Mouse (Mus musculus) lung, postnatal 0 days (tissue): ENCODE data around the gene Capn12. TPM values are rescaled to one million over a fixed set of nuclear protein-coding genes. Genes with fewer than 3 reads are reported as not detected.
A peak's percentile ranks its signal among the peaks of the same experiment; 100 is the strongest.

ENCODE experiments used
- ATAC-seq: fragments of 200-750 bp; cut with Nextera tagmentation; 2 replicates; pipeline ENCODE4 v1.8.0; 2017; ENCODE audit warnings: moderate library complexity
- DNase-seq: peaks from one replicate; pipeline ENCODE4 v3.0.0-alpha.2; 2016; ENCODE audit warnings: low spot score
- H3K27ac ChIP-seq: fragments of 300-500 bp; sonication (generic); 2 replicates; pipeline ENCODE4 v1.5.1; 2014; ENCODE audit warnings: antibody characterized with exemption, mild to moderate bottlenecking, low read length, mixed read lengths
- H3K27me3 ChIP-seq: fragments of 300-500 bp; sonication (generic); replicated peaks from 2 replicates; pipeline ENCODE4 v1.6.1; 2014; ENCODE audit warnings: low read length, mixed read lengths; ENCODE audit not compliant: insufficient read depth
- H3K36me3 ChIP-seq: fragments of 300-500 bp; sonication (generic); 2 replicates; pipeline ENCODE4 v1.6.1; 2014; ENCODE audit warnings: low read length, mixed read lengths; ENCODE audit not compliant: insufficient read depth
- H3K4me1 ChIP-seq: fragments of 300-500 bp; sonication (generic); 2 replicates; pipeline ENCODE4 v1.6.1; 2014; ENCODE audit warnings: antibody characterized with exemption, low read depth, low read length, mixed read lengths; ENCODE audit not compliant: insufficient read depth
- H3K4me2 ChIP-seq: fragments of 300-500 bp; sonication (generic); replicated peaks from 2 replicates; pipeline ENCODE4 v1.6.1; 2014; ENCODE audit warnings: low read depth, mild to moderate bottlenecking, low read length, moderate library complexity, mixed read lengths
- H3K4me3 ChIP-seq: fragments of 300-500 bp; sonication (generic); 2 replicates; pipeline ENCODE4 v1.5.1; 2014; ENCODE audit warnings: low read depth, low read length
- H3K9ac ChIP-seq: fragments of 300-500 bp; sonication (generic); replicated peaks from 2 replicates; pipeline ENCODE4 v1.6.1; 2014; ENCODE audit warnings: low read depth, mild to moderate bottlenecking
- H3K9me3 ChIP-seq: fragments of 300-500 bp; sonication (generic); 2 replicates; pipeline ENCODE4 v1.6.1; 2016; ENCODE audit warnings: low read length, mixed read lengths
- CTCF ChIP-seq: IDR thresholded peaks from 2 replicates; pipeline ENCODE4 v1.5.1; 2016; ENCODE audit warnings: antibody characterized with exemption, mild to moderate bottlenecking
- EP300 ChIP-seq: IDR thresholded peaks from 2 replicates; pipeline ENCODE4 v1.6.1; 2016; ENCODE audit warnings: antibody characterized with exemption, mild to moderate bottlenecking, control low read depth
- WGBS: fragments of 180-500 bp; shearing (Covaris S2); extraction: QIAGEN DNeasy Blood & Tissue Kit; methylation state at CpG from one replicate; pipeline ENCODE4 v1.1.7; 2014; 5-methylcytosine and 5-hydroxymethylcytosine counted together
- polyA plus RNA-seq: library from polyadenylated mRNA; unstranded; fragments of >200 nt; fragmentation: Nextera tagmentation; extraction: Ambion mirVana; gene quantifications from 2 replicates; pipeline ENCODE4 v1.2.1, GENCODE M21; 2015

Capn12 gene
- polyA plus RNA-seq, 1 experiment from 2014 or later: 0.33 TPM

DNA sequence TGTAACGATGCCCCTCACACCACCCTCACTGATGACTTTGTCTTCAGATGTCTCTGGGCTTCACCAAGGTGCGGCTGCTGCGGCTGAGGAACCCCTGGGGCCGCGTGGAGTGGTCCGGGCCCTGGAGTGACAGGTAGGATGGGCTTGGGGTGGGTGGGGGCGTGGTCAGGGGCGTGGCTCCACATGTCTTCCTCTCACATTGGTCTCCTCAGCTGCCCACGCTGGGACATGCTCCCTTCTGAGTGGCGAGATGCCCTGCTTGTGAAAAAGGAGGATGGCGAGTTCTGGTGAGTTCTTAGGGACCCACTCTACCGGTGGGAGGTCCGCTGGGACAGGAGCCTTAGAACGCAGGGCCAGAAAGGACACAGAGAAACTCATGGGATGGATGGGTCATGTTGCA, 5.3 kb downstream of the Capn12 start:
- H3K4me2 ChIP-seq: no peak overlapping the region
- DNase-seq: no peak
- no peak for ATAC-seq
- WGBS: 20% methylated on average over 14 of the region's 14 CpGs
- peaks cover 4% of the 10 kb centered on the region for H3K4me1 ChIP-seq
- no peak overlapping the region for H3K9ac ChIP-seq
- no peak overlapping the region for H3K27ac ChIP-seq
- H3K27me3 ChIP-seq: peaks cover 19% of the 10 kb centered on the region; the same call in 1 of the 2 replicates
- no peaks in the 10 kb centered on the region for H3K9me3 ChIP-seq
- H3K4me3 ChIP-seq: no peak overlapping the region
- TF ChIP-seq EP300 (no peak), CTCF (no peak)
- 0 out of 2 replicates have a peak, but pooled peaks cover under 1% of the 10 kb centered on the region for H3K36me3 ChIP-seq

DNA sequence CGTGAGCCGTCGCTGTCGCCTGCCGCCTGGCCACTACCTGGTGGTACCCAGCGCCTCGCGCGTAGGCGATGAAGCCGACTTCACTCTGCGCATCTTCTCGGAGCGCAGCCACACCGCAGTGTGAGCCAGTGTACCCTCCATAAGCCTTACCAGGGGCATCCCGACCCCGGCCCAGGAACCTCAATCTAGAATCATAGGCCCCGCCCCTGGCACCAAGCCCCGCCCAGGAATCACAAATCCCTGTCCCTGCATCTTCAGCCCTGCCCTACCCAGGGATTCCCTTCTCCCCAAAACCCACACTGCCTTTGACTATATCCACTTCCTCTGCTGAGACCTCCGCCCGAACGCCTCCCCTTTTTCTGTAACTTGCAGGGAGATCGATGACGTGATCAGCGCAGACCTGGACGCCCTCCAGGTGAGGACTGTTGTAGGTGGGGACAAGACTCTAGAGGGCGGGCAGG, 7.5 kb downstream of the Capn12 start:
- peaks cover 19% of the 10 kb centered on the region; the same call in 1 of the 2 replicates for H3K27me3 ChIP-seq
- peak overlapping the region; percentile 10; the same call in 1 of the 2 replicates for H3K4me3 ChIP-seq
- H3K9me3 ChIP-seq: no peaks in the 10 kb centered on the region
- 3% methylated on average over 23 of the region's 27 CpGs for WGBS
- peaks cover 4% of the 10 kb centered on the region for H3K4me1 ChIP-seq
- no peak overlapping the region for H3K9ac ChIP-seq
- DNase-seq (no peak), ATAC-seq (0 out of 2 replicates have a peak, but pooled peaks have one; percentile 9)
- H3K4me2 ChIP-seq: peak overlapping the region; percentile 37
- H3K27ac ChIP-seq: no peak overlapping the region
- peaks cover 23% of the 10 kb centered on the region for H3K36me3 ChIP-seq
- no peak for TF ChIP-seq EP300
- no peak for TF ChIP-seq CTCF

DNA sequence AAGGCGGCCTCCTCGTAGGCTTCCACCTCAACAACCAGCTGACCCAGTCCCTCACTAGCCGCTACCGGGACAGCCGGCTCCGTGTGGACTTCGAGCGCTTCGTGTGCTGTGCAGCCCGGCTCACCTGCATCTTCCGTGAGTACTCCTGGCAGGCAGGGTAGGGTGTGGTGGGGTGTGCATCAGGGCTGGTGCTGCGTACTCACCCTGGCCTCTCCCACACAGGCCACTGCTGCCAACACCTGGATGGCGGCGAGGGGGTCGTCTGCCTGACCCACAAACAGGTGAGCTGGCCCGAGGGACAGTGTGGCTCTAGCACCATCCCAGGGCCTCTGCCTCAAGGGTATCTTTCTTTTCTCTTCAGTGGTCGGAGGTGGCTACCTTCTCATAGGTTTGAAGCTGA, 11.4 kb downstream of the Capn12 start:
- H3K36me3 ChIP-seq: peaks cover 57% of the 10 kb centered on the region
- H3K27ac ChIP-seq: no peak overlapping the region
- H3K9ac ChIP-seq: no peak overlapping the region
- ATAC-seq: no peak
- no peak overlapping the region for H3K4me2 ChIP-seq
- no peak for TF ChIP-seq EP300
- TF ChIP-seq CTCF: no peak
- H3K4me1 ChIP-seq: peaks cover 4% of the 10 kb centered on the region
- no peaks in the 10 kb centered on the region for H3K9me3 ChIP-seq
- WGBS: 93% methylated on average over 17 of the region's 17 CpGs
- no peak overlapping the region for H3K4me3 ChIP-seq
- DNase-seq: no peak
- H3K27me3 ChIP-seq: peaks cover 17% of the 10 kb centered on the region; the same call in 1 of the 2 replicates

DNA sequence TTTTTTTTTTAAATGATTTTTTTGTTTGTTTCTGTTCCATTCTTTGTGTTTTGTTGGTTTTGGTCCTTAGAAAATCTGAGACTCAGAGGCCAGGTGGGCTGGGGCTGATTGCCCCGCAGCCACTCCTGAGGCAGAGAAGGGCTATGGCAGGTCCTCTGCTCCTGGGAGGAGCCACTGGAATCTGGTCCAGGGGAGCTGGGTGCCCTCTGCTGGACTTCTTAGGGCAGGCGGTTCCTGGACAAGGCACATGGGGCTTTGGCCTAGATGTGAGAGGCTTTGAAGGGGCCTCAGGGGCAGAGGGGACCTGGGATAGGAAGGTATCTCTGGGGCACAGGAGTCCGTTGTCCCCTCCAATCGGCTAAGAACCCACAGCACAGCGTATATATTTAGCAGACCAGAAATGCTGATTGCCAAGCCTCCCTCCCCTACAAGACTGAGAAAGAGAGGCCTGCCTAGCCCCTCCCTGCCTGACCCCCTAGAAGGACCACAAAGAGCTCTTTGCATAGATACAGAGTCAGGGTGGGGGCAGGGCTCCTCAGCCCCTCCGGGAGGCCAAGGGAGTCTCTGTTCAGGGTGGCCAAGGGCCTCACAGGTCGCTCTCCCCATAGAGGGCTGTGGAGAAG, 12.5 kb downstream of the Capn12 start:
- DNase-seq (peak; percentile 65), ATAC-seq (peak; percentile 60)
- H3K9me3 ChIP-seq: no peaks in the 10 kb centered on the region
- peaks cover 8% of the 10 kb centered on the region; the same call in 1 of the 2 replicates for H3K27me3 ChIP-seq
- H3K4me1 ChIP-seq: peaks cover 4% of the 10 kb centered on the region
- TF ChIP-seq CTCF (peak; percentile 79), EP300 (no peak)
- no peak overlapping the region for H3K9ac ChIP-seq
- no peak overlapping the region for H3K27ac ChIP-seq
- no peak overlapping the region for H3K4me3 ChIP-seq
- H3K4me2 ChIP-seq: no peak overlapping the region
- WGBS: 46% methylated on average over 7 of the region's 7 CpGs
- H3K36me3 ChIP-seq: peaks cover 64% of the 10 kb centered on the region

DNA sequence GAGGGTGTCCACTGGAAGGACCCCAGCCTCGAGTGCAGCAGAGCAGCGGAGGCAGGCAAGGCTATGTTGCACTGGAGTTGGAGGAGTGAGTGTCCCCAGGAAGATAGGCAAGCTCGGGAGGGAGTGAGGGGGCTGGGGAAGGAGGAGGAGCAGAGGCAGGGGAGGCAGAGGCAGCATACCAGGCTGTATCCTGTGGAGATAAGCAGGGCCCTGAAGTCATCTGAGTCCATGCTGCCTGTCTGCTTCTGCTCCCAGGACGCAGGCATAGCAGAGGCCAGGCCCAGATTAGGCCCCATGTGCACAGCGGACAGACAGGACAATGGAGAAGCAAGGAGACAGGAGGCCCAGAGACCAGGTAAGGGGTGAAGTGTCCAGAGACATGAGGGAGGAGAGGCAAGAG, 13.7 kb downstream of the Capn12 start:
- no peak for TF ChIP-seq CTCF
- TF ChIP-seq EP300: no peak
- no peak overlapping the region for H3K4me3 ChIP-seq
- no peaks in the 10 kb centered on the region for H3K27me3 ChIP-seq
- ATAC-seq (no peak), DNase-seq (no peak)
- H3K4me2 ChIP-seq: no peak overlapping the region
- no peak overlapping the region for H3K27ac ChIP-seq
- WGBS: 63% methylated on average over 5 of the region's 5 CpGs
- no peak overlapping the region for H3K9ac ChIP-seq
- no peaks in the 10 kb centered on the region for H3K4me1 ChIP-seq
- H3K36me3 ChIP-seq: peaks cover 70% of the 10 kb centered on the region
- no peaks in the 10 kb centered on the region for H3K9me3 ChIP-seq

DNA sequence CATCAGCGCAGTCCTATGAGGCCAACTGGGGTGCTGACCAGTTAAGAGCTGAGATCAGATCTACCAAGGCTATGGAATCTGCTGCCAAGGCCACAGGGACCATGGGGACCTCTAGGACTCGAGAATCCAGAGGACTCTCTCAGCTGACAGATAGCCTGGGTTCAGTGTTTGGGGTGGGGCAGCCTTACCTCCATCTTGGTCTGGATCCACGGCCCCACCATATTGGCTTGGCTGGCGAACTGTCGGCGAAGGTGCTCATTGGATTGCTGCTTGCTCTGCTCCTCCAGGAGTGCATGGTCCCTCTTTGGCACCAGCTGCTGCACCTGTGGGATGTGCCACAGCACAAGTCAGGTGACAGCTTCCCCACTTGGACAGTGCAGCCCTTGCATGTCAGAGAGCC, 16.4 kb downstream of the Capn12 start:
- peaks cover 69% of the 10 kb centered on the region for H3K36me3 ChIP-seq
- no peak overlapping the region for H3K27ac ChIP-seq
- no peak for DNase-seq
- no peaks in the 10 kb centered on the region for H3K9me3 ChIP-seq
- no peak overlapping the region for H3K4me2 ChIP-seq
- no peak overlapping the region for H3K4me3 ChIP-seq
- no peaks in the 10 kb centered on the region for H3K4me1 ChIP-seq
- ATAC-seq: no peak
- TF ChIP-seq EP300: no peak
- TF ChIP-seq CTCF: no peak
- H3K27me3 ChIP-seq: no peaks in the 10 kb centered on the region
- WGBS: 93% methylated on average over 6 of the region's 6 CpGs
- no peak overlapping the region for H3K9ac ChIP-seq
